Mouse (Mus musculus) cerebellum, adult 2 months (tissue): Measurements from ENCODE around the gene Ddx19b.
"Not testable (repeated sequence)": the region's sequence is repeated elsewhere in the genome, so short reads cannot be mapped to it uniquely, and the experiment has no call there.

Source experiments
- CTCF ChIP-seq: fragments of 200-500 bp; IDR thresholded peaks from 2 replicates; pipeline ENCODE4 v1.5.1; 2011; ENCODE audit warnings: low read depth, mild to moderate bottlenecking, control low read depth, low read length, moderate library complexity, borderline replicate concordance; ENCODE audit not compliant: insufficient read depth
- POLR2A ChIP-seq: fragments of 200-500 bp; IDR thresholded peaks from 2 replicates; pipeline ENCODE4 v1.6.1; 2011; ENCODE audit warnings: low read length, control low read depth, borderline replicate concordance; ENCODE audit not compliant: insufficient read depth

DNA sequence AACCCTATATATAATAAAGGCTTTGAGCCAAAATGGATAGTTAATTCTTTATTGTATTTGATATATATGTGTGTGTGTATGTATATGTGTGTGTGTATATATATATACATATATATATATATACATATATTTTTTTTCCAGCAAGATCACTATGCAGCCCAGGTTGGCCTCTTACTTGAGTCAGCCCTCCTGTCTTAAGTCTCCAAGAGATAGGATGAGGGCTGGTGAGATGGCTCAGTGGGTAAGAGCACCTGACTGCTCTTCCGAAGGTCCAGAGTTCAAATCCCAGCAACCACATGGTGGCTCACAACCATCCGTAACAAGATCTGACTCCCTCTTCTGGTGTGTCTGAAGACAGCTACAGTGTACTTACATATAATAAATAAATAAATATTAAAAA, 4.9 kb downstream of the Ddx19b start:
- not testable (repeated sequence) for TF ChIP-seq CTCF, POLR2A
